Mouse (Mus musculus) large intestine, adult 2 months (tissue): ENCODE data around the gene Siglech. TPM values are rescaled to one million over a fixed set of nuclear protein-coding genes. Genes with fewer than 3 reads are reported as not detected.

Experiments used
- DNase-seq: peaks from one replicate; pipeline ENCODE4 v3.0.0-alpha.2; 2012; ENCODE audit warnings: low read depth, low spot score
- WGBS: fragments of 180-500 bp; shearing (Covaris S2); methylation state at CpG from one replicate; pipeline ENCODE4 v1.1.7; 2018; 5-methylcytosine and 5-hydroxymethylcytosine counted together
- polyA plus RNA-seq: library from polyadenylated mRNA; depleted of rRNA; stranded (reverse); fragments of >200 nt; gene quantifications from 2 replicates; pipeline ENCODE4 v1.2.3, GENCODE M21; 2012; rRNA removed

Gene Siglech
- polyA plus RNA-seq, 1 experiment = 0.84 TPM

DNA sequence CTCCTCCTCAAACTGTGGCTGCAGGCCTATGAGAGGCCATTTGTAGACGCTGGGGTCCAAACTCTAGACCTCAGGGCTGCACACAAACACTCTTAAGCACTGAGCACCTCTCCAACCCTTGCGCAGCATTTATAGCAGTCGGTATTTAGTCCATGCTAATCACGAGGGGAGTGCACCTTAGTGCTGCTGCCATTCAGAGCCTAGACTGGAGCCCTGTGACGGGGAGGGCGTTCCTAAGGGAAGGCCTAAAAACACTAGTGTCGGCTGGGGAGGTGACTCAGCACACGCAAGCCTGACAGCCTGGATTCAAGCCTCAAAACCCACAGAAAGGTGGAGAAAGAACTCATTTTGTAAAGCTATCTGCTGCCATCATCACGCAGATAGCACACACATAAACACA is 59.6 kb downstream of the Siglech start:
- 89% methylated on average over 9 of the region's 9 CpGs for WGBS
- DNase-seq = no peak

Other genes with a start within 250 kb of the Siglech start
- 2.1 and 2.9 TPM in 2 replicates for gene Tubgcp5, start 26.0 kb downstream of the Siglech start, polyA plus RNA-seq
- gene Cyfip1, start 73.6 kb downstream of the Siglech start, polyA plus RNA-seq = 42.0 and 59.3 TPM in 2 replicates
- 12.0 and 18.8 TPM in 2 replicates for gene Nipa2, start 194.3 kb downstream of the Siglech start, polyA plus RNA-seq